Mouse (Mus musculus): ENCODE data around the gene Car8. TPM values are rescaled to one million over a fixed set of nuclear protein-coding genes. Genes with fewer than 3 reads are reported as not detected.
A peak's percentile ranks its signal among the peaks of the same experiment; 100 is the strongest.

The Car8 gene
- 0.95 and 1.6 TPM in 2 replicates for polyA plus RNA-seq (2014; fragmentation: Nextera tagmentation; extraction: Ambion mirVana)

DNA sequence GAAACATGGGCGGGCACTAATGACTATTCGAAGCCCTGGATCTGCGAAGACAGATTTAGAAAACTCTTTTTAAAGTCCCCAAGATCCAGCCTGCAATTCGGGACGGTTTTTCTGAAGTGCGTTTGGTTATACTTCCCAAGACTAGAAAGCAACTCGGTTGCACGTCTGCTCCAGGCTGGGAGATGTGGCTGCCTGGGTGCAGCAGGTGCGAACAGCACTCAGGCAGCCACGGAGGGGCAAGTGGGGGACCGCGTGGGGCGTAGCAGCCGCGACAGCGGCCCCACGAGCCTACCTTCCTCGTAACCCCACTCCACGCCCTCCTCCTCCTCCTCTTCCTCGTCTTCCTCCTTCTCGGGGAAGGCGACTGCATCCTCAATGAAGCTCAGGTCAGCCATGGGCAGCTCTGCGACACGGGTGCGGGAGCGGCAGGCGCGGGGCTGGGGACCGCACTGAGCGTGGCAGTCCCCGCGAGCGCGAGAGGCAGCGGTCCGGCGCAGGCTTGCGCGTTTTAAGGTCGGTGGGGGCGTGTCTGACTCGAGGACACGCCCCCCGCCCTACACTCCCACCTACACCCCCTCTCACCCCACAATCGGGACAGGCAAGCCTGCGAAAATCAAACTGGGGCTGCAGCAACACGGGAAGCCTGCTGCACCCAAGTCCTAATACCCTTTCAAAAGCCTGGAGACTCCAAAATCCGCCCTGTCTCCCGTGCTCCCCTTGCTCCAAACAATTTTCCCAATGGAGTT is at the start of gene Car8:
Car8 (minus strand) TSS at position 482 of the 746 bp plus-strand sequence.
- DNase-seq (ENCODE audit: low spot score) (peak; percentile 64), ATAC-seq (ENCODE audit: insufficient read depth, low FRiP score, low TSS enrichment) (peak; percentile 89)
- WGBS = under 1% methylated on average over 47 of the region's 49 CpGs
- H3K4me2 ChIP-seq (ENCODE audit: low read depth) = peak within 1 kb of the TSS; percentile 100
- H3K4me1 ChIP-seq (ENCODE audit: control insufficient read depth, insufficient read depth, low read length) = no peaks in the 10 kb centered on the region
- H3K36me3 ChIP-seq (ENCODE audit: control insufficient read depth, insufficient read depth, low read length) = no peaks in the 10 kb centered on the region
- H3K4me3 ChIP-seq (ENCODE audit: low read depth, low read length) = peak within 1 kb of the TSS; percentile 65
- H3K27me3 ChIP-seq (ENCODE audit: control insufficient read depth, insufficient read depth, low read length) = 0 out of 2 replicates have a peak, but pooled peaks cover 4% of the 10 kb centered on the region
- H3K27ac ChIP-seq (ENCODE audit: low read depth, low read length) = no peak within 1 kb of the TSS
- H3K9me3 ChIP-seq (ENCODE audit: control insufficient read depth, low read length) = no peaks in the 10 kb centered on the region
- peak within 1 kb of the TSS; percentile 63 for H3K9ac ChIP-seq (ENCODE audit: low read length)

DNA sequence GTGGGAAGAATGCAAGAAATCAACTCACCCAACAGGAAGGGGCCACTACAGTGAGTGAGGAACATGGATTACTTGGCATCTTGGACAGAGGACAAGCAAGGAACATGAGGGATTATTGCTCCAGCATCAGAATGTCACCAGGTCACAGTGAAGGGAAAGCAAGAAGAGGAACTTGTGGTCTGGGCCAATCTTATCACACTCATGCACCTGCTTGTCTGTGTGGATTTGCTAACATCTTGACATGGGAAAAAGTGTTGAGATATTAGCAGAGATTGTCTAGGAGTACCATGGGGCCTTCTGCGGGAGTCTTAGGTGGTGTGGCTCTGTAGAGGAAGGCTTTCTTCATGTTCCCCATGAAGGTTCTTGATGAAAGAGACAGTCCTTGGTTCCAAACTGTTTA is 46.1 kb upstream of the Car8 start:
- no peak overlapping the region for H3K4me2 ChIP-seq (ENCODE audit: low read depth)
- WGBS = 90% methylated on average over 1 of the region's 1 CpGs
- no peaks in the 10 kb centered on the region for H3K9me3 ChIP-seq (ENCODE audit: control insufficient read depth, low read length)
- H3K36me3 ChIP-seq (ENCODE audit: control insufficient read depth, insufficient read depth, low read length) = no peaks in the 10 kb centered on the region
- no peak for DNase-seq (ENCODE audit: low spot score)
- no peak for ATAC-seq (ENCODE audit: insufficient read depth, low FRiP score, low TSS enrichment)
- H3K27ac ChIP-seq (ENCODE audit: low read depth, low read length) = no peak overlapping the region
- H3K27me3 ChIP-seq (ENCODE audit: control insufficient read depth, insufficient read depth, low read length) = no peaks in the 10 kb centered on the region
- no peaks in the 10 kb centered on the region for H3K4me1 ChIP-seq (ENCODE audit: control insufficient read depth, insufficient read depth, low read length)
- no peak overlapping the region for H3K4me3 ChIP-seq (ENCODE audit: low read depth, low read length)
- no peak overlapping the region for H3K9ac ChIP-seq (ENCODE audit: low read length)

- no peak for DNase-seq (ENCODE audit: low spot score)
- Histone ChIP-seq H3K27ac (ENCODE audit: low read depth, low read length) (no peak overlapping the region), H3K4me1 (ENCODE audit: control insufficient read depth, insufficient read depth, low read length) (no peaks in the 10 kb centered on the region), H3K9ac (ENCODE audit: low read length) (no peak overlapping the region), H3K9me3 (ENCODE audit: control insufficient read depth, low read length) (no peaks in the 10 kb centered on the region), H3K4me2 (ENCODE audit: low read depth) (no peak overlapping the region), H3K27me3 (ENCODE audit: control insufficient read depth, insufficient read depth, low read length) (no peaks in the 10 kb centered on the region), H3K4me3 (ENCODE audit: low read depth, low read length) (no peak overlapping the region), H3K36me3 (ENCODE audit: control insufficient read depth, insufficient read depth, low read length) (no peaks in the 10 kb centered on the region)
- WGBS = 95% methylated on average over 2 of the region's 2 CpGs
- no peak for ATAC-seq (ENCODE audit: insufficient read depth, low FRiP score, low TSS enrichment)
Measured at GRCm38 (mm10) chr4:8278159-8278558, 39.3 kb upstream of the Car8 start.

DNA sequence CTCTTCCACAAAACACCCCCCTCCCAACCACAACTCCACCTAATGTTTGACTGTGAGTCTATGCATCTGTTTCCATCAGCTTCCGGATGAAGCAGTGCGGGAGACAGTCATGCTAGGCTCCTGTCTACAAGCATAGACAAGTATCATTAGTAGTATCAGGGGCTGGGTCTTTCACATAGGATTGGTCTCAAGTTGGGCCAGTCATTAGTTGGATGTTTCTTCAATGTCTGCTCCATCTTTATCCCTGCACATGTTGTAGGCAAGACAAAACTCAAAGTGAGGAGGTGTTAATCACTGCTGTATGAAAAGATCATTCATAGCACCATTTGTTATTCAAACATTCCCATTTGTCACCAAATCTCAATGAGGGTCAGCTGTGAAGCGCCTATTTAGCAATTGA is 11.0 kb upstream of the Car8 start:
- no peaks in the 10 kb centered on the region for H3K27me3 ChIP-seq (ENCODE audit: control insufficient read depth, insufficient read depth, low read length)
- DNase-seq (ENCODE audit: low spot score) (no peak), ATAC-seq (ENCODE audit: insufficient read depth, low FRiP score, low TSS enrichment) (no peak)
- H3K9me3 ChIP-seq (ENCODE audit: control insufficient read depth, low read length) = no peaks in the 10 kb centered on the region
- H3K9ac ChIP-seq (ENCODE audit: low read length) = no peak overlapping the region
- H3K4me3 ChIP-seq (ENCODE audit: low read depth, low read length) = no peak overlapping the region
- no peaks in the 10 kb centered on the region for H3K36me3 ChIP-seq (ENCODE audit: control insufficient read depth, insufficient read depth, low read length)
- WGBS = 84% methylated on average over 3 of the region's 3 CpGs
- H3K4me2 ChIP-seq (ENCODE audit: low read depth) = no peak overlapping the region
- H3K4me1 ChIP-seq (ENCODE audit: control insufficient read depth, insufficient read depth, low read length) = no peaks in the 10 kb centered on the region
- H3K27ac ChIP-seq (ENCODE audit: low read depth, low read length) = no peak overlapping the region

GRCm38 (mm10) chr4:8245495-8246063 is 6.7 kb upstream of the Car8 start:
- Histone ChIP-seq H3K4me3 (ENCODE audit: low read depth, low read length) (no peak overlapping the region), H3K4me2 (ENCODE audit: low read depth) (no peak overlapping the region), H3K27me3 (ENCODE audit: control insufficient read depth, insufficient read depth, low read length) (no peaks in the 10 kb centered on the region), H3K9me3 (ENCODE audit: control insufficient read depth, low read length) (no peaks in the 10 kb centered on the region), H3K27ac (ENCODE audit: low read depth, low read length) (no peak overlapping the region), H3K36me3 (ENCODE audit: control insufficient read depth, insufficient read depth, low read length) (no peaks in the 10 kb centered on the region), H3K9ac (ENCODE audit: low read length) (no peak overlapping the region), H3K4me1 (ENCODE audit: control insufficient read depth, insufficient read depth, low read length) (no peaks in the 10 kb centered on the region)
- WGBS = 31% methylated on average over 1 of the region's 1 CpGs
- ATAC-seq (ENCODE audit: insufficient read depth, low FRiP score, low TSS enrichment) (no peak), DNase-seq (ENCODE audit: low spot score) (no peak)

- no peaks in the 10 kb centered on the region for H3K9me3 ChIP-seq (ENCODE audit: control insufficient read depth, low read length)
- H3K27ac ChIP-seq (ENCODE audit: low read depth, low read length) = no peak overlapping the region
- H3K36me3 ChIP-seq (ENCODE audit: control insufficient read depth, insufficient read depth, low read length) = no peaks in the 10 kb centered on the region
- no peaks in the 10 kb centered on the region for H3K4me1 ChIP-seq (ENCODE audit: control insufficient read depth, insufficient read depth, low read length)
- no peak overlapping the region for H3K9ac ChIP-seq (ENCODE audit: low read length)
- ATAC-seq (ENCODE audit: insufficient read depth, low FRiP score, low TSS enrichment) = no peak
- WGBS = 59% methylated on average over 3 of the region's 3 CpGs
- H3K4me2 ChIP-seq (ENCODE audit: low read depth) = no peak overlapping the region
- H3K27me3 ChIP-seq (ENCODE audit: control insufficient read depth, insufficient read depth, low read length) = no peaks in the 10 kb centered on the region
- no peak for DNase-seq (ENCODE audit: low spot score)
- no peak overlapping the region for H3K4me3 ChIP-seq (ENCODE audit: low read depth, low read length)
Measured at GRCm38 (mm10) chr4:8245062-8245461, 6.2 kb upstream of the Car8 start.

DNA sequence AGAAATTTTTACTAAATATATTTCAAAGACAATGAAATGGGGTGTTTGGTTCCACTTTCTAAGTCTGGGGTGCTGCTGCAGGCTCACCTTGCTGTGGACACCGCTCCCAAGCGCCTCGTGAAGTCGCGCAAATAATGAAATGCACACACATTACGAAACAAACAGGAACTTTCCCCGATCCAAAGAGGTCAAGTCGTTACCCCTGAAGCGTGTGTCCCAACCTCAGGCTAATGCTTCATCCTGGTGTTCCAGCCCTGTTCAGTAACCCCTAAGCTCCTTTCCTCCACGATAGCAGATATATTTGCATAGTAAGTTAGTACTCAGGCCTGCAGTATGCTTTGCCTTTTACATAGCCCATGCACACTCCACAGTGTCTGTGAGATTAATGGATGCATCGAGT is 858 bp upstream of the Car8 start:
- DNase-seq (ENCODE audit: low spot score) (no peak), ATAC-seq (ENCODE audit: insufficient read depth, low FRiP score, low TSS enrichment) (no peak)
- Histone ChIP-seq H3K36me3 (ENCODE audit: control insufficient read depth, insufficient read depth, low read length) (no peaks in the 10 kb centered on the region), H3K27ac (ENCODE audit: low read depth, low read length) (no peak overlapping the region), H3K4me3 (ENCODE audit: low read depth, low read length) (no peak overlapping the region), H3K27me3 (ENCODE audit: control insufficient read depth, insufficient read depth, low read length) (0 out of 2 replicates have a peak, but pooled peaks cover 4% of the 10 kb centered on the region), H3K4me1 (ENCODE audit: control insufficient read depth, insufficient read depth, low read length) (no peaks in the 10 kb centered on the region), H3K9me3 (ENCODE audit: control insufficient read depth, low read length) (no peaks in the 10 kb centered on the region), H3K4me2 (ENCODE audit: low read depth) (no peak overlapping the region), H3K9ac (ENCODE audit: low read length) (no peak overlapping the region)
- WGBS = 65% methylated on average over 11 of the region's 11 CpGs

- Histone ChIP-seq H3K9ac (ENCODE audit: low read length) (peak overlapping the region; percentile 63), H3K4me2 (ENCODE audit: low read depth) (peak overlapping the region; percentile 100), H3K4me1 (ENCODE audit: control insufficient read depth, insufficient read depth, low read length) (no peaks in the 10 kb centered on the region), H3K27me3 (ENCODE audit: control insufficient read depth, insufficient read depth, low read length) (0 out of 2 replicates have a peak, but pooled peaks cover 4% of the 10 kb centered on the region), H3K4me3 (ENCODE audit: low read depth, low read length) (peak overlapping the region; percentile 65), H3K27ac (ENCODE audit: low read depth, low read length) (no peak overlapping the region), H3K36me3 (ENCODE audit: control insufficient read depth, insufficient read depth, low read length) (no peaks in the 10 kb centered on the region), H3K9me3 (ENCODE audit: control insufficient read depth, low read length) (no peaks in the 10 kb centered on the region)
- DNase-seq (ENCODE audit: low spot score) (no peak), ATAC-seq (ENCODE audit: insufficient read depth, low FRiP score, low TSS enrichment) (peak; percentile 51)
- WGBS = 16% methylated on average over 11 of the region's 11 CpGs
Measured at GRCm38 (mm10) chr4:8239306-8239670, 447 bp upstream of the Car8 start.

Data from neural tube, embryonic 11.5 days (tissue).